Comparison of ENCODE assay signal across 8 mouse cellular contexts in genomic region chr6:88759793-88760453, GRCm38 (mm10). TPM values are rescaled to one million over a fixed set of nuclear protein-coding genes. Genes with fewer than 3 reads are reported as not detected.
A peak's percentile ranks its signal among the peaks of the same experiment; 100 is the strongest.
DNase-seq lines count a peak whose midpoint lies in the region; ATAC-seq and TF ChIP-seq lines count a peak whose summit lies in the region.

No protein-coding gene starts in this region.

- no peak for TF ChIP-seq CTCF in heart, adult 2 months (IDR thresholded peaks at IDR 0.05)

- H3K27me3 ChIP-seq in embryonic facial prominence, embryonic 13.5 days: peaks cover 2% of the 10 kb centered on the region; the same call in 1 of the 2 replicates
- H3K27me3 ChIP-seq in heart, adult 2 months (ENCODE audit: control insufficient read depth, insufficient read depth, low read length): no peaks in the 10 kb centered on the region
- H3K27me3 ChIP-seq in neural tube, embryonic 14.5 days (ENCODE audit: control insufficient read depth, insufficient read depth, low read length): no peaks in the 10 kb centered on the region

- peaks cover 58% of the 10 kb centered on the region for H3K4me1 ChIP-seq in embryonic facial prominence, embryonic 13.5 days
- H3K4me1 ChIP-seq in heart, adult 2 months (ENCODE audit: control insufficient read depth, insufficient read depth, low read length): peaks cover 62% of the 10 kb centered on the region
- H3K4me1 ChIP-seq in neural tube, embryonic 14.5 days (ENCODE audit: control insufficient read depth, insufficient read depth, low read length): peaks cover 13% of the 10 kb centered on the region; the same call in 1 of the 2 replicates

- 0 out of 2 replicates have a peak, but pooled peaks have one; percentile 49 for TF ChIP-seq EP300 in heart, adult 2 months (IDR thresholded peaks at IDR 0.05; ENCODE audit: insufficient read depth, low read depth, low read length)

- peak; percentile 97 for DNase-seq in brain, adult 2 months (ENCODE audit: low read depth, low spot score)
- peak; percentile 90 to 91 for DNase-seq in heart, adult 2 months
- DNase-seq in kidney, adult 9 months: peak; percentile 37
- peak; percentile 94 for DNase-seq in liver
- DNase-seq in testis, postnatal 14 days (ENCODE audit: low spot score): peak; percentile 68
- no peak for DNase-seq in embryo, embryonic 11 days

- no peak overlapping the region; the same call in 1 of the 2 replicates for H3K4me2 ChIP-seq in embryonic facial prominence, embryonic 13.5 days
- no peak overlapping the region for H3K4me2 ChIP-seq in neural tube, embryonic 14.5 days (ENCODE audit: low read depth, low read length)

- 0 out of 2 replicates have a peak, but pooled peaks cover 2% of the 10 kb centered on the region for H3K79me2 ChIP-seq in heart, adult 2 months (replicated peaks; ENCODE audit: control insufficient read depth, insufficient read depth, low read length)

- no peaks in the 10 kb centered on the region for H3K36me3 ChIP-seq in embryonic facial prominence, embryonic 13.5 days
- H3K36me3 ChIP-seq in heart, adult 2 months (ENCODE audit: control insufficient read depth, insufficient read depth, low read length): peaks cover 3% of the 10 kb centered on the region
- no peaks in the 10 kb centered on the region for H3K36me3 ChIP-seq in neural tube, embryonic 14.5 days (ENCODE audit: control insufficient read depth, insufficient read depth, low read length)

- TF ChIP-seq POLR2A in heart, adult 2 months (IDR thresholded peaks at IDR 0.05; ENCODE audit: insufficient read depth, low read depth, low read length): peak; percentile 58; the same call in 1 of the 2 replicates

- intact Hi-C loops in heart, adult 2 months (cut with DNase I): loop anchor here (1.0 to 2.0 kb wide), 4 partner anchors 35 to 119 kb away; partner anchors contain the start of gene Mgll

- H3K27ac ChIP-seq in embryonic facial prominence, embryonic 13.5 days: no peak overlapping the region
- peak overlapping the region; percentile 81 for H3K27ac ChIP-seq in heart, adult 2 months
- H3K27ac ChIP-seq in neural tube, embryonic 14.5 days (ENCODE audit: low read depth, low read length): peak overlapping the region; percentile 63

- no peak overlapping the region for H3K9ac ChIP-seq in embryonic facial prominence, embryonic 13.5 days
- peak overlapping the region; percentile 19 for H3K9ac ChIP-seq in heart, adult 2 months (ENCODE audit: low read depth, low read length)
- H3K9ac ChIP-seq in neural tube, embryonic 14.5 days (replicated peaks; ENCODE audit: low read depth, low read length): 0 out of 2 replicates have a peak overlapping the region, but pooled peaks have one; percentile 1

- 52% methylated on average over 17 of the region's 17 CpGs for WGBS in embryonic facial prominence, embryonic 13.5 days
- 20% methylated on average over 17 of the region's 17 CpGs for WGBS in heart, adult 2 months
- 43% methylated on average over 17 of the region's 17 CpGs for WGBS in neural tube, embryonic 14.5 days

- H3K4me3 ChIP-seq in embryonic facial prominence, embryonic 13.5 days: no peak overlapping the region
- H3K4me3 ChIP-seq in heart, adult 2 months: peak overlapping the region; percentile 31
- H3K4me3 ChIP-seq in neural tube, embryonic 14.5 days (ENCODE audit: low read depth, low read length): no peak overlapping the region

- H3K9me3 ChIP-seq in embryonic facial prominence, embryonic 13.5 days: no peaks in the 10 kb centered on the region
- no peaks in the 10 kb centered on the region for H3K9me3 ChIP-seq in neural tube, embryonic 14.5 days (ENCODE audit: control insufficient read depth, low read length)

- ATAC-seq in embryonic facial prominence, embryonic 13.5 days (ENCODE audit: insufficient number of reproducible peaks, insufficient read depth, low FRiP score, low TSS enrichment, low read depth): peak; percentile 43; the same call in 1 of the 2 replicates
- peak; percentile 72 for ATAC-seq in neural tube, embryonic 14.5 days (ENCODE audit: low read depth)

RNA-seq across cellular contexts. Expression of gene Mgll, which starts 35.7 kb away (rescaled TPM):
- 19.1 and 19.7 TPM in 2 replicates for polyA plus RNA-seq in embryonic facial prominence, embryonic 13.5 days (2015; fragmentation: Nextera tagmentation; extraction: Ambion mirVana)
- total RNA-seq in heart, adult 2 months (2021): 100 to 1,000 TPM in 1 of 2 experiments, 10 to 100 TPM in 1; 88.7 to 102 TPM
- 146 and 188 TPM in 2 replicates for polyA plus RNA-seq in heart, adult 2 months (2012; rRNA removed)
- 56.7 and 73.4 TPM in 2 replicates for polyA plus RNA-seq in neural tube, embryonic 14.5 days (2014; fragmentation: Nextera tagmentation; extraction: Ambion mirVana)
